Mouse (Mus musculus): ENCODE data around the gene Prl7d1.

DNA sequence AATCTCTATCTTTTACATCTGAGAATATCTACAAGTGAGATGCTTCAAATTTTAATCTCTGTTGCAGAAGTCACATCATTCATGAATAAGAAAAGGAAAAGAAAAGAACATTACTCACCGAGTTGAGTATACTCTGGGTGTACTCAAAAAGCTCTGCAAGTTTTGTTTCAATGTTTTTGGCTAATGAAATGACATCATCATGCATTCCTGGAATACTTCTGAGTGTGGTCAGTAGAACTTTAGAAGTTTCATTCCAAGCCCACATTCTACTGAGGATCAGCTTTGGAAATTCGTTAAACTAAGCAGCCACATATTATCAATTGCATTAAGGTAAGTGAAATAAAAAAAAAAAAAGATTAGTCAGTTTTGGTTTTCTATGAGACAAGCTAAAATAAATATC is 55.8 kb downstream of the Prl7d1 start:
- TF ChIP-seq CTCF (IDR thresholded peaks at IDR 0.05; ENCODE audit: borderline replicate concordance, insufficient read depth, low read depth, low read length) (no peak), POLR2A (IDR thresholded peaks at IDR 0.05; ENCODE audit: borderline replicate concordance, insufficient read depth, low read length) (no peak)
